Mouse (Mus musculus): Measurements from ENCODE around the gene Phactr3.

Gene Phactr3

DNA sequence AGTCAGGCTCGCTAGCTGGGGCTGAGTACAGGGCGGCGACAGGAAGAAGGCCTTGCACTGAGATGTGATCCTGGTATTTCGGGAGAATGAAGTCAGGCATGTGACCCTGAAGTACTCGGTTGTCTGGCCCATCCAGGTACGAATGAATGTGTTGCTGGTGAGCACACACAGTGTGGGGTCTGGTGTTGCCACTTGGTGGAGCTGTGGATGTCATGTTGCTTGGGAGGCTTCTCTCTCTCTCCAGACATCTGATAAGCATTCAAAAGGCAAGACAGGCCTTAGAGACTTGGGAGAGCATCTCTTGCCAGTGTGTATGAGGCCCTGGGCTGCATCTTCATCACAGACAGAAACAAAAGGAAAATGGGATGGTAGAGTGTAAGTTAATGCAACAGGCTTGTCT lies 77.3 kb downstream of the Phactr3 start:
- DNase-seq: no peak

DNA sequence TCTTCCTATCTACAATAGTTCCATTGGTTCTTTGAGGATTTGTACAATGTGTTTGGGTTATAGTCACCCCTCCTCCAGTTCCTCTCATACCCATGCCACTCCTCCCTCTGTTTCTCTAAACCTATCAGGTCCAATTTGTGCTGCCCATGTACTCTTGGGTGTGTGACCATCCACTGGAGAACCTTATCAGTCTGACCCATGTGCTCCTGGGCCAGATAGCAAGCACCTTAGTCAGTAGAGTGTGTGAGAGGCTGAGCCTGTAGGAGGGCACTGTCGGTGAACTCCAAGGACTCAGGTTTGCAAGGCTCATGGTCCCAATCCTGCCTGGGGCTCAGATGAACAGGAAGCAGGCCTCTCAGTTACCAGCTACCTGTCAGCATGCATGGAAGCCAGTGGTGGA lies 78.8 kb downstream of the Phactr3 start:
- no peak for DNase-seq

DNA sequence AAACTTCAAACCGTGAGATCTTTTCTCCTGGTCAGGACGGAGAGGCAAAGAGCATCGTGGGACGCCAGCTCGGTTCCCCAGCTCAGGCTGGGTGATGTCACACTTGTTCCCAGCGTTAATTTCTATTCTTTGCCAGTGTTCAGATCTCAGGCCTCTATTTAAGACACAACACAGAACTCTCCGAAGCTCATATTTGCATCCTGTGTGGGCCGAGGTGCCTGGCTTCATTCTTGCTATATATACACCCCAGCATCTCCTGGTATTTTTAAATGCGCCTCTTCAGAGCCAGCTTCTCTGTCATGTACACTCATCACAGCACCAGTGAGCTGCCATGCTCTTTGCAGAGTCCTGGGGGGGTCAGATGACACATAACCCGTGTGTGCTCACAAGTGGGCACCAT lies 85.7 kb downstream of the Phactr3 start:
- no peak for DNase-seq

DNA sequence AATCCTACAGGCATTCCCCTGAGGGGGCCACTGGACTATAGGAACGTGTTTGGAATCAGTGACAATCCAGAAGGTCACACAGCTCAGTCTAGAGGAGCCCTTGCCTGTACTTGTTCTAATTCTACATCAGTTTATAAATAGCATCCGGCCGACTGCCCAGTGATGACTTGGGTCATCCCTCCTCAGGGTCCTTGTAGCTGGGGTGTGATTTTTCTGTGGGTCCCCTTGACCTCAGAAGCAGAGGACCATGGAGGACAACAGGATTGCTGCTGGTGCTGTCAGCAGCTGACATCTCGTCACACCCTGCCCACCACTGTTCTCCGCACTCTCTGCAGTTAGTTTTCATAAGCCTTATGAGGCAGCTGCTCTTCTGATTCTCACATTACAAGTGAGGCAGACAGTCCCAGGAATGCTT lies 89.4 kb downstream of the Phactr3 start:
- DNase-seq: no peak

DNA sequence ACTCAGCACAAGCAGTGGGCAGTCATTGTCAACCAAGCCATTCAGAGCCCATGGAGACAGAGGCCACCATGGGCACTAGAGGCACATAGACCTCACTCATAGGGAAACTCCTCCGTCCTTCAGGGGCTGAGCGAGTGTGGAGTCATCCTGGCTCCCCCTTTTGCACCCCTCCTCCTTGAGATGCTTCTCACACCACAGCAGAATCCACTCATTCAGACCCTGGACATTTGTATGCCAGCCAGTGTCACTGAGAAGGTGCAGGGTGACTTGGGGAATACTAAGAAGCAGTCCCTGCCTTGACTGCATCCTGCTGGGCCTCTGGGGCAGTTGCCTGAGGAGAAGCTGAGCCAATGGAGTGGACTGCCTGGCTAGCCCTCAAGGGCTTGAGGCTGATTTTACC lies 95.1 kb downstream of the Phactr3 start:
- no peak for DNase-seq

DNA sequence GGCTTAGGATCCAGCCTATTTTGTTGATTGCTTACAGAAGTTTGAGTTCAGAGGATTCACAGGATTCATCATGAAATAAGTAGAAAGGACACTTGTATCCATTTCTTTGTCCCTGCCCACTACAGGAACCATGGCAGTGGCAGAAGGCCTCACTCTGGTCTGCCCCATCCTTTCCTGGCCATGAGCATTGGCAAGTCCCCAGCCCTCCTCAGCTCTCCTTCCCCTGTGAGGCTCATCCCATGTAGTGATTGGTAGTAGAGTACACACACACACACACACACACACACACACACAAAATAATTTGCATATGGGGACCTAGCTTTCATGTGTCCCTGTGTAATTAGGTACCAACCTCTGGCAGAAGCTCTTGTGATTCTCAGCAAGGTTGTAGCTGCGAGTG lies 95.8 kb downstream of the Phactr3 start:
- DNase-seq: no peak

DNA sequence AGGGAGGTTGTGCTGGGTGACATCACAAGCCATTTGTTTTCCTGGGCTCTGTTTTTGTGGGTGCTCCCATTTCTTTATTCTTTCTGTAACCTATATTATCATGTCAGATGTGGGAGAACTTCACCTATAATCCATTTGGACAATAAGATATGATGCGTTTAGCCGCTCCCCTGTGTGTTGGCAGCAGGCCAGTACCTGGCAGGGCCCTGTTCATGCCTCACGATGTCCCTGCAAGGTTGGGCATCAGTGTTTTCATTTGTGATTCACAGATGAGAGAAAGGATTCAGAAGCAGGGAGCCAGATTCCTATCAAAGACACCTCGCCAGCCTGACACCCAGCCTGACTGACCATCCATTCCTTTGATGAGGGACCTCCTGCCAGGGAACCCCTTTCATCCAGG lies 99.7 kb downstream of the Phactr3 start:
- no peak for DNase-seq

DNA sequence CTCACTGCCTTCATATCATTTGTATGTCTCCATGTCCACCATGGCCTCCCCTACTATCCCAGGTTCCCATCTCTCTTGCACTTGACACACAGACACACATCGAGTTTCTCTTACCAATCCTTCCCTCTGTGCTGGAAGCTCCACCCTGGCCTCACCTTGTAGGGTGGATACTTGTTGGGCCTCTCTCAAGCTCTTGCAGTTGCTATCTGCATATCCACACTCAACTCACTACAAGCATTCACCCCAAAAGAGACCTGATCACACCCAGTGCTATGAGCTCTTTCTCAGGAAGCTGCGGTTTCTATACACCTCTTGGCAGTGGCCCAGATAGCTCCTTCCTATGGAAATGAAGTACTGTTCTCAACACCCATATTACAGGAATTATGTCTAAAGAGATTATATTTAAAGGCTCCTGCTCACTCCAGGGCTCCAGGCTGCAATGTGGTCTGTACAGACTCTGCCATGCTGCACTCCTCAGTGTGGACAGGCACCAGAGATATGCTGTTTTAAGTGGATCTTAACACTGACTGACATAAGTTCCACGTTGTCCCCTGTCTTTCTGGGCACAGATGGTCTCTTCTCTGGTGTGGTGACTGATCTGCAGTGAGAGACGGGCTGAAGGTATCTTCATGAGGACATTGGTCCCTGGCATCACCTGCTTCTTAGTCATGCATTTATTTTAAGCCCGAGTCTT lies 100.8 kb downstream of the Phactr3 start:
- DNase-seq: no peak

DNA sequence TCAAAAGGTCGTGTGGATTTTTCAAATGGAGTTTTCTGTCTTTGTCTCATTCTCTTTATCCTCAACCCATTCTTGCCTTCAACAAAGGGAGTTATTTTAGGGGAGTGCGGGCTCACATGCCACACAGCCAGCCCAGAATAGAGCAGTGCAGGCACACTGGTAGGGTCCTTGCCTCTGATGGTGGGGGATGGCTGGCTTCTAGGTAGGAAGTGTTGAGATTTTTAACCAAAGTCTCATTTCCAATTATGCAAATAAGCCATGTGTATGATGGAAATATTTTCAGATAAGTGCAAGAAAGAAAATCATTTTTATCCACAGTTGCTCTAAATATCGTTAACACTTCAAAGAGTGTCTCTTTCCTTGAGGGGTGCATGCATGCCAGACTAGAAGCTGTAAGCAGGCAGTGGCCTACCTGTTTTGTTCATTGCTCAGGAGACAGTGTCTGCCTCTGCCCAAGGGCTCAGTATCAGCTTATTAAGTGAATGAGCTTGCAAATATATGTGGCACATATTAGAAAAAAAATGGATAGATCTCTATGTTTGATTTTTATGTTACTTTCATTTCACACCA lies 101.5 kb downstream of the Phactr3 start:
- no peak for DNase-seq

DNA sequence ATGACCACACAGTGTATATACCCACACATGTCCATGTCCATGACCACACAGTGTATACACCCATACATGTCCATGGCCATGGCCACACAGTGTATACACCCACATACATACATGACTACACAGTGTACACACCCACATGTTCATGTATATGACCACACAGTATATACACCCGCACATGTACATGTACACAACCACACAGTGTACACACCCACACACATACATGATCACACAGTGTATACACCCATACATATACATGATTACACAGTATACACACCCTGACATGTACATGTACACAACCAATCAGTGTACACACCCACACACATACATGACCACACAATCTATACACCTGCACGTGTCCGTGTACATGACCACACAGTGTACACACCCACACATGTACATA lies 102.2 kb downstream of the Phactr3 start:
- no peak for DNase-seq

DNA sequence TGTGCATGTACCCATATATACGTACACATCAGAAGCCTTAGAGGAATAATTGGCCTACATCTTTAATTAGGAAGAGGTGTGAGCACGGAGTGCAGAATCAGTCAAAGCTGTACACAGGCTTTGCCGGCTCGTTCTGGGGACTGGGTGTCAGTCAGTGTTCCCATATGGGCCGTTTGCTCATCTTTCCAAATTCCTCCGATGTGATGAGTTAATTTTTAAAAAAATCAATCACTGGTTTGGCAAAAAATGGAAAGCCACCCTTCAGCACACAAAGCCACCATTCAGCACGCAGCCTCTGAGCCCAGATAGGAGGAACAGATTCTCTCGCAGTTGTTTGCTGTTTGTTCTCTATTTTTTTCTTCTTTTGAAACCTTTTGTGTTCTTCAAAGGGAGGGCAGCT lies 110.5 kb downstream of the Phactr3 start:
- no peak for DNase-seq

DNA sequence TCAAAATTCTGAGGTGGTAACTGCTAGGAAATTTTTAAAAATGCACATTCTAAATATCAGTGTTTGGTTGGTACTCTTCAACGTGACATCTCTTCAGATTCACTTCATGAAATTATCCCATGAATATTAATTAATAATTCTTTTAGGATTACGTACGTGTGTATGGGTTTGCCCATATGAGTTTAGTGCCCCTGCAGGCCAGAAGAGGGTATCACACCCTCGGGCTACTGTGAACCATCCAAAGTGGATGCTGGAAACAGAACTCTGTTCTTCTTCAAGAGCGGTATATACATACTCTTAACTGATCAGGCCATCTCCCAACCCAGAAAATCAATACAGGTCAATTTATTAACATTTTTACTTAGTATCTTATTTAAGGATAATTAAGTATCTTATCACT lies 114.7 kb downstream of the Phactr3 start:
- no peak for DNase-seq

DNA sequence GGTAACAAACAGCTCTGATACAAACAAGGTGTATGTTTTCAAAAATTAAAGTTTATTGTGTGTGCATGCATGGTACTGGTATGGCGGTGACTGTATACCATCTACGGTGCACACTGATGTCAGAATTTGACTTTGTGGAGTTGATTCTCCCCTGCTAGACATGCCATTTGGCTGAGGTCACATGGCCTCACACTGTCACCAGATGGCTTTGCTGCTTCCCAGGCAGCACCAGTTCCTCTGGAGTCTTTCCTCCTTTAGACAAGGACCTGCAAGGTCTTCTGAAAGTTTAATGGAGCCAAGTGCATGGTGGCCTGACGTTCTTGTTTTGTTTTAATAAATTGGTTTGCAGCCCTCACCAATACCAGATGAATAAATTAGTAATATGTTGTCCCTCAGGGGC lies 118.3 kb downstream of the Phactr3 start:
- no peak for DNase-seq

DNA sequence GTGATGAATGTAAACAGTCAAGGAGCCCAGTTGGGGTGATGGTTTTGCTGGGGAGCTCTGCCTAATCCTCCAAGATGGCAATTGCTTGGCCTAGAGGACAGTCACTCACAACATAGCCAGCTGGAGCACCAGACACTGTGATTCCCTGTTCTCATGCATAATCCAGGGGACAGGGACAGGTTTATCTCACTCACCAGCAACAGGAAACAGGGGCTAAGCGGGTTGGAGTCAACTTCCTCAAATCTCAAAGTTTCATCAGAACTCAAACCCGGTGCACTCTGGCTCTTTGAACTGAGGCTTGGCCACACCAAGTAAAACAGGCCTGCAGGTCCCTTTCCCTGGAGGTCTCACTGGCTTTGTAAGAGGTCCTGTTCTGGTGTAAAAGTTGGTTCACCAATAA lies 119.7 kb downstream of the Phactr3 start:
- no peak for DNase-seq

DNA sequence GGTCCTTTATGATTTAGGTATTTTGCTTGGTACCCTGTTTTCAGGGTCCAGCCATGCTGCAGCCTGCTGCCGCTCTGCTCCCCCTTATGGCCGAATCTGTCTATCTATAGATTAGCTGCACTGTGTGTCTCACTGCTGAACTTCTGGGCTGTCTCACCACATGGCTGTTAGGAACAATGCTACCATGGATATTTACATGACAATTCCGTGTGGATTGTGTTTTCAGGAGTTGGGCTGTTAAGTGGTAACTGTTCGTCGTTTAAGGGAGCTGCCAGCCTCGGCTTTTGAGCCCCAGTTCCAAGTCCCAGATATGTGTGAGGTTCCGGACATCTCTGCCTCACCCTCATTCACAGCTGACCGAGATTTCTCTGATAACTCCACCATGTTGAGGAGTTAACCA lies 122.1 kb downstream of the Phactr3 start:
- DNase-seq: no peak

DNA sequence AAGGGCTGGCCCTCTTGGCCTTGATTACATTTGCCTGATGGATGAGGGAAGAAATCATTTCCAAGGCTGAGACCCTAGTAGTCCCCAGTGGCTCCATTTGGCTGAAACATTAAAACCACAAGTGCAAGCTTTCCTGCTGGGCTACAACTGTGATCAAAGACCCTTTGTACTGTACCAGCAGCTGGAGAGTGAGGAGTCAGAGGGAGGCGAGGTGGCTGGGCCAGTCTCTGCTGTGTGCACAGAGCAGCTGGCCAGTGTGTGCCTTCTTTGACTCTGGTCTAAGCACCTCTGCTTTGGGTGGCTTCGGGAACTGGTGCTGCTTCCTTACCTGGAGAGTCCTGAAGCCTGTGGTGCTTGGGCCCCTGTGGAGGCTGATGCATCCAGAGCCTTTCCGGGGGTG lies 122.6 kb downstream of the Phactr3 start:
- no peak for DNase-seq

DNA sequence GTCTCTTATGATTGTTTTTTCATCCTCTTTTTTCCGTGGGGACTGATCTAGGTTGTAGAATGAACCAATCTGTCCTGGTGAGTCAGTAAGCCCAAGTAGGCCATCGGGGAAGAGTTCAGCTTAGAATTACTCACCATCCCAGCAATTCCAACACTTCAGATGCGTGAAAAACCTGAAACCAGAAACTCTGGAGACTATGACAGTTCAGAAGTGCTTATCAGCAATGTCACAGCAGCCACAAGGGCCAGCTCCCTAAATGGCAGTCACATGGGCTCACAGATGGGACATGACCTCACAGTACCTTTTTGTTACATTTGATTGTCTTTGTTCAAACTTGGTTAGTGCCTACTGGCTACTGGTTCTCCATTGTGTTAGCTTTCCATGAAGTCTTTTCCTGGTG lies 124.2 kb downstream of the Phactr3 start:
- DNase-seq: no peak

DNA sequence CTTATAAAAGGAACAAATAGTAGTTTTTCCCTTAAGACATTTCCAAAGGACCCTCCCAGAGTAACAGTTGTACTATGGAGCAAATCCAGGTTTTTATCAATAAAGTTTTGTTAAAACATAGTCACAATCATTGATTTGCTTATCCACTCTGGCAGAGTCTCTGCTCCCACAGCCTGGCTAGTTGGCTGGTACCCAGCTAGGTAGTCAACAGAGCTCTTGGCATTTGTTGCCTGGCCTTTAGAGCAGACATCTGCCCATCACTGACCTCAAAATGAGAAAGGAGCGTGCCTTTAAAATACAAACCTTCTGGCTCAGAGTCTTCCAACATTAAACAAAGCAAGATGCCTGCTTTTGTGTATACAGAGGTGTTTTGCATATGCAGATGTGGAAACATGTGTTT lies 126.1 kb downstream of the Phactr3 start:
- DNase-seq: no peak

DNA sequence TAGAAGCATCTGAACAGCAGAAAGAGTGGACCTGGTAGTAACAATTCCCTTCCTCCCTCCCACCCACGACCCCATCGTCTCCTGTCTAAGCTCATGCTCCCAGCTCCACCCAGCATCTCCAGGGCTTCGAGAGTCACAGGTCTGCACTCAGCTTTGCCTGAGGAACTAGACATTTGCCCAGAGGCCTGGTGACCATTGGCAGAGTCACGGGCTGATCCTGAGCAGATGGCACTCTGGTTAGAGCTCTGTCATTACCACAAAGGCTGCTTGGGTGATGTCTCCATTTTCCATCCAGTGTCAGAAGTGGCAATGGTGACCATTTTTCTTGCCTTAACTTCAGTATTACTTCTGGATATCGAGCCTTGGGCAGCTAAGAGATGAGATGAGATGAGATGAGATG lies 127.1 kb downstream of the Phactr3 start:
- no peak for DNase-seq

DNA sequence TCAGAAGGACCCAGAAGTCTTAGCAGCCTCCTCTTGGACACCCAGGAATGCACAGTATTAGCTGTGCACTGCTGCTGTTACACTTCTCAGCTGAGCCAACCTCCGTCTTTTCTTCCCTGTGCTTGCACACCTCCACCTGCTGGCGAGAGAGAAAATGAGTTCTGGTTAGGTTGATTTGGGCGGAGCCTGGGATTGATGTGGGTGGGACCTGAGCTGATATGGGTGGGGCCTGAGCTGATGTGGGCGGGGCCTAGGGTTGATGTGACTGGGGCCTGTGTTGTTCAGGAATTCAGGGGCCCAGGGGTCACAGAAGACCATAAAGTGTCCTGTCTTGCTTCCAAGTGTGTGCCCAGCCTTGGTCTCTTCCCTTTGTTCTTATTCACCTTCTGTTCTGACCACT lies 128.0 kb downstream of the Phactr3 start:
- DNase-seq: no peak

DNA sequence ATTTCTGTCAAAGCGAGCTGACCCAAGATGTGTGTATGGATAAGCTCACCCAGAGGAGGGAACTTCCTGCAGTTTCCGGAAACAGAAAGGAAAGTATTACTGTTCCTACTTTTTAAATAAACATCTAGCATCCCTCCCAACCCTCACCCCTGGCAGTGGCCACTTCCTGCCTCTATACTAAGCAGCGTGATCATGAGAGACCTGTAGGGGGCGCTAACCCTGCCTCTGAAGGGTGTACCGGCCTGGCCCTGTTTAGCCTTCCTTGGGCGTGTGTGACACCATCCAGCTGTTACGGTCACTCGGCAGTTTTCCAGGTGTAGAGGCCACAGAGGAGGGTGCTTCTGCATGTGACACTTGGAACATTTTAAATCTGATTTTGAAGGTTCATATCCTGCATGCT lies 128.5 kb downstream of the Phactr3 start:
- DNase-seq: no peak

DNA sequence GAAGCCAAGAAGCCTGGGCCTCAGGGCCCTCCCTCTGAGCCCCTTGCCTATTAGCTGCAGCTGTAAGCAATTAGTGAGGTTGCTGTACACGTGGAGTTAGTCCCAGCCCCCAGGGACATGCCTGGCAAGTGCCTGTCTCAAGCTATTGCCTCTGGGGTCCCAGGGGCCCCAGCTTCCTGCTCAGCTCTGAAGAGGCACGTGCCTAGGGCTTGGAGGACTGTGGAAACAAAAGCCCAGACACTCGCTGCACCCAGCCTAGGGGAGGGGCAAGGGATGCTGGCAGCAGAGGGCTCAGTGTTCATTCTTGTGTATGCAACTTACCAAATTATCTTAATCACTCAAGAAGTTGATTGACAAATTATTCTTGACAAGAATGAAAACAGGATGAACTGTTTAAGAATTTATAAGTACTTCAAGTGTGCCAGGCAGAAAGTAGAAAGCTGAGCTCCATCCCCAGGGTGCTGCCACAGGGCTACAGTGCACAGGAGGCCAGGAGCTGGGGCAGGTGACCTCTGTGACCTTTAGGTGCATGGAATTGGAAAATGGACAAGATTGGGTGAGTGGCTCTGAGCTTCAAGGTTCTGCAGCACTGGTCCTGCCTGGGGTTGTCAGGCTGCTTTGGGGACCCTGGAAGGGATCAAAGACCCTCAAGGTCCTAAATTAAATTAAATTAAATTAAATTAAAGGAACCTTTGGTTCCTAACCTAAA lies 138.5 kb downstream of the Phactr3 start:
- DNase-seq: no peak

DNA sequence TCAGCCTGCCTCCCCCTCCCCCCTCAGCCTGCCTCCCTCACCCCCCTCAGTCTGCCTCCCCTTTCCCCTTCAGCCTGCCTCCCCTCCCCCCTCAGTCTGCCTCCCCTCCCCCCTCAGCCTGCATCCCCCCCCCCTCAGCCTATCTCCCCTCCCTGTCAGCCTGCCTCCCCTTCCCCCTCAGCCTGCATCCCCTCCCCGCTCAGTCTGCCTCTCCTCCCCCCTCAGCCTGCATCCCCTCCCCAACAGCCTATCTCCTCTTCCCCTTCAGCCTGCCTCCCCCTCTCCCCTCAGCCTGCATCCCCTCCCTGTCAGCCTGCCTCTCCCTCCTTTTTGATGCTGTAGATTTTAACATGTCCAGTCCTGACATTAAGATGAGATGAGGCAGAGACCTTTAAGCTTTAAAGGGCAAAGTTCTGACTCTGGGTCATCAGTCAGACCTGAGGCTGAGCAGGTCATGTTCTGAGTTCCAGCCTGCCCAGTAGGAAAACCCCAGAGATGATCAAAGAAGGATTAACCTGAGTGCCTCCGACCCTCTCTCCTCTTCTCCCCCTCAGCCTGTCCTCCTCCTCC lies 139.3 kb downstream of the Phactr3 start:
- no peak for DNase-seq

DNA sequence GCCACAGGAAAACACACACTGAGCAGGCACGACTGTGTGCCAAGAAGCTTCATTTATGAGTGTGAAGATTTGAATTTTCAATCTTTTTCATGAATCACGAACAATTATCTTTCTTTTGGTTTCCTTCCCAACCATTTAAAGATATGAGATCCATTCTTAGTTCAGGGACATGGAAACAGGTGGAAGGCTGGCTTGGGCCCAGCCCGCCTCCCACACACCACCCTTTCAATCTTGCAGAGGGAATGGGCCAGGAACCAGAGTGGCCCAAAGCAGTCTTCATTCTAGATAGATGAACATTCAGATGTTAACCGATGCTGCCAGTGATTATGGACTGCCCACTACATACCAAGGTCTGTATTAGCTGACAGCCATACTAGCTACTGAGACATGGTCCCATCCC lies 144.3 kb downstream of the Phactr3 start:
- DNase-seq: no peak

Data from right cerebral cortex, postnatal 4 days (tissue).